Mouse (Mus musculus) T-cell, adult 2 months (primary cell): Measurements from ENCODE around the gene Zranb1.

Experiments
- DNase-seq: peaks from one replicate; pipeline ENCODE4 v3.0.0; 2022; ENCODE audit warnings: low spot score

Zranb1 gene

DNA sequence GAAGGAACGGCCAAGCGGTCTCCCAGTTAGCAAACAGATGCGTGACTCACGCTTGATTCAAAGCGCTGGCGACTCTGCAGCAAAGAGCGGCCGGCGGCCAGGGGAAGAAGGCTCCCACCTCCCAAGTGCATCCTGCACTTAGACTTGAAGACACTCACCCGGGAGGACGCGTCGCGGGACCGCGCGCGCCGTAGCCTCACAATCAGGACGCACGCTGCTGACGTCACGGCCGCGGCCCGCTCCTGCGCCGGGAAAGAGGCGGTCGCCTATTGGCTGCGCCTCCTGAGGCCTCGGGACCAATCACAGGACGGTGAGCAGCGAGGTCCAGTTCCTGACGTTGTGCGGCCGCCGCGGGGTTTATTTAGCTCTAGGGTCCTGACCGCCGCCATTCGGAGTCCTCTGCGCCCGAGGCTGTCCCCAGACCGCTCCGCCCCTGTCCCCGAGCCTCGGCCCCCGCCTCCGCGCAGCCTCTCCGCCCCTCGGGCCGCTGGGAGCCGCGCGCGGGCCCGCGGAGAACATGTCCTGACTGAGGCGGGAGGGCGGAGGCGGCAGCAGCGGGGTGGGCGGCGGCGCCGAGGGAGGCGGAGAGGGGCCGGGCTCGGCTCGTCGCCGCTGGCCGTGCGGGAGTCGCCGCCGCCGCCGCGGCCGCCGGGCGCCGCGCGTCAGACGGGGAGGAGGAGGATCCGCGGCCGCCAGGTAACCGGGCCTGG is at the start of gene Zranb1:
Zranb1 (plus strand) TSS at position 293 of the 710 bp plus-strand sequence.
- peak; percentile 98 for DNase-seq

DNA sequence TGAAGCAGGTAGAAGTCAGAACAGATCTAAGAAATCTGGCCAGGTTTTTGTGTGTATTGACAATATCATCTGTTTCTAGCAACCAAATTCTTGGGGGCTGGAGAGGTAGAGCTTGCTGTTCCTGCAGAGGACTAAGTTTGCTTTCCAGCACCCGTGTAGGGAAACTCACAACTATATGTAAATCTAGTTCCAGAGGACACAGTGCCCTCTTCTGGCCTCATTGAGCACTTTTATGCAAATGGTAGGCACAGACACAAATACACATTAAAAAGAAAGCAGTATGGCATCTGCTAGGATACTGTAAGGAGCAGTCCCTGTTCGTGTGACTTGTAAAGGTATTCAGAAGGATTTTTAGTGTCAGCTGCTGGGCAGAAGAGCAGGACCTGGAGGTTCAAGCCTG is 48.6 kb upstream of the Zranb1 start:
- DNase-seq, result no peak

DNA sequence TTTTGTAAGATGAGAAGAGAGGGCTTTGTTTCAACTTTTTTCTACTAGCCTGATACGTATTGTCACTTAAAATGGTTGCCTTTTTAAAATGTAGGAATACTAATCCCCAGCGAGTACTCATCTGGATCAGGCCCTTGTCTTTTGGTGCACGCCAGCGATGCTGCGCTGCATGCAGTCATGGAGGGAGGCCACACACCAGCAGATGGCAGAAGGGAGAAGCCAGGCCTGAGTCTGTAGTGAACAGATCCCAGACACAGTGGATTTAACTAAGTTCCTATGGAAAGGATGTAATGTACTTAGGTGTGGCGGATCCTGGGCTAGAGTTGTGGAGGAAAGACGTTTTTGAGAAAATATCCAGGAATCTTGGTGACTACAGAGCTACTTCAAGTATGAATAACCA is 46.9 kb upstream of the Zranb1 start:
- no peak for DNase-seq

DNA sequence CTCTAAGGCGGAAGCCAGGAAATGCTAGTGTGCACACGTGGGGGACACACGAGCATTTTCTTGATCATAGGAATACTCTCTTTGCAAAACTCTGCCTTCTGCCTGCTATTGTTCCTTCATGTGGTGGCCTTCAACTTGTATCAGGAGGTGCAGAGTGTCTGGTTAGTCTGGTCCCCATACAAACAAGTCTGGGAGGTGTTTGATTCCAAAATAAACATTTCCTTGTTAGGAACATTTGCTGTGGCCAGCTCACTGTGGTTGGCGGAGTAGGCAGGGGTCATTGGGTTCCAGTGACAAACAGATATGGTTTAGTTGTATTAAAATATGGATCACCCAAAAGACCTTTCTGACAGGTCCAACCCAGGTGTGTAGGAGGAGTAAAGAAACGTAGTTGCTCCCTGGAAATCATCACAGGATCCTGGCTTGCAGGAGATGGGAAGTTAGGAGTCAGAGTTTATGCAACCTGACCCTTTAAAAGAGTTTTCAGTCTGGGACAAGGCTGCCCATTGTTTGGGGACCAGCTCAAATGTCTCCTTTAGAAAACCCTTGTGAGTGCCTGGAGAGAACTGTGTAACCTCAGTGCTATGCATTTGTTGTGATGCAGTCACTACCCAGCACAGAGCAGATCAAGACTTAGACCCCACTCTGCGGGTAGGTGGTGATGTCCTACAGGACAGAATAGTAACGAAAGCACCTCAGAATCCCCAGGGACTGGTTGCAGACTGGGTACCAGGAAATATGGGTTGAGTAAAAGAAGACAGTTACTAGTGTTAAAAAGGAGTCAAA is 43.7 kb upstream of the Zranb1 start:
- no peak for DNase-seq

DNA sequence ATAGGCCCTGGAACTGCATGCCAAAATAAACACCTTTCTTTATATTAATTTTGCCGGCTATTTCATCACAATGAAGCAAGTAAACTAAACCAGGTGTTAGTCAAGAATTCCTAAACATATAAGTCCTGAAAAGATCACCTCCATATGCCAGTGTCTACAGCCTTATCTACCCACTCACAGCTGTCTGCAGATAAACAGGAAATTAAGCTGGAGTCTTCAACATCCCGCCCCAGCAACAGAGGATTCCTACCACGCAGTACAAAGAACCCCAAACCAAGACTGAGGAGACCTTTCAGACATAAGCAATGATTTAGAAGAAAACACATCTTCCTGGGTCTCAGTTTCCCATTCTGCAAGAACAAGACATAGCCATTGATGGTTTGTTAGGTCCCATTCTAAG is 42.9 kb upstream of the Zranb1 start:
- no peak for DNase-seq

DNA sequence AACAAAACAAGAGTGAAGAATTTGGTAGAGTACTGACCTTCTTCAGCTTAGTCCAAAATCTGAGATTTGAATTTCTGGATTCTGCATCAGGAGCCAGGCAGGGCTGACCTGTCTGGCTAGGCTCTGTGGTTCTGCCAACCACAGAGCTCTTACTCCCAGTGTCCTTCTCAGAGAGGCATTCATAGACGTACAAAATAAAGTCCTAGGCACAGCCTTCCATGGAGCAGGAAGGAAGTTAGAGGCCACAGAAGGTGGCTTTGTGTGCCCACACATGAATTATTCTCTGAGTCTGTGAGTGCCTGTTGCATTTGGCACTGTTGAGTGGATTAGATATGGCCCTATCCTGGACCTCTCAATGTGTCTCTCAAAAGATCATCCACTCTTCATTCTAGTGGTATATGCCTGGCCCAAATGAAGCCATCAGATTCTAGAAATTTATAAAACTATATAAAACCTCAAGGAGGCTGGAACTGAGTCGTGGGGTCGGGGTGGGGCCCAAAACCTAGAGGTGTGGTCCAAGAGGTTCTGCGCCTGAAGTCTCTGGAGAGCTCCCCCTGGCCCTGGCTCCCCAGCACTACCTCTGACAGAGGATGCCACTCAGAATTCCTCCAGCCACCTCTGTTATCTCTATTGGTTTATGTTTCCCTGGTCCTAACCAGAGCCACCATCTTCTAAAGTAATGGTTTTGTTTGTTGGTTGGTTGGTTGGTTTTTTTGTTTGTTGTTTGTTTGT is 42.3 kb upstream of the Zranb1 start:
- no peak for DNase-seq

DNA sequence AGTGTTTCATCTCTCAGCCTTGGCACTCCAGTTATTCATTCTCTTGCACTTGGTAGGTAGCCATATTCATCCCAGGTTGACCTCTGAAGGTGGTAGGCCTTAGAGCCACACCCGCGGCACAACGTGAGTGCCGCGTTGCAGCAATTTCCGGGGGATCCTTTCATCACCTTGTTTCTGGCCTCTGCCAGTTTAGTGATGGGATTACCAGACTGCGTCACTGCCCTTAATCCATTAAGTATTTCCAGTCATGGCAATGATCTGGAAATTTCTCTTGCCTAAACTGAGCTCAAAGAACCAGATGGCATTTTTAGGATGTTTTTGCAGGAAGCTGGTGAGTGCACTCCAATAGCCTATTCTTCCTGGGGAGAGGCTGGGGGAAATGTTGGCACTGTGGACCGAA is 41.3 kb upstream of the Zranb1 start:
- no peak for DNase-seq

DNA sequence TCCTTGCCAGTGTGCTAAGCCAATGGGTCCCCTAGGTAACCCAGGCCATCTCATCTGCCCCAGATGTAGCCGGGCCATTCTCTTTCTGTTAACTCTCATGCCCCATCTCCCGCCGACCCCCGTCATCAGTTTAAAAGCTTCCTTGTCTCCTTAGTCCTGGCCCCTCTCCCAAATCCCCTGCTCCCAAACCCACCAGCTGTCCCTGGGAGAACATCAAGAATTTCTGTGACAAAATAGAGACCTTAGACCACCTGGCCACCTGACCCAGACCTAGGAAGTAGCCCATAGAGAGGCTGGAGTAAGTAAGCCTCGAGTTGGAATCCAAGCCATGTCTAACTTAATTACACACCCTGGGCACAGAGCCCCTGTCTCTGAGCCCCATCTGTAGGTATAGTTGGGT is 40.7 kb upstream of the Zranb1 start:
- no peak for DNase-seq

DNA sequence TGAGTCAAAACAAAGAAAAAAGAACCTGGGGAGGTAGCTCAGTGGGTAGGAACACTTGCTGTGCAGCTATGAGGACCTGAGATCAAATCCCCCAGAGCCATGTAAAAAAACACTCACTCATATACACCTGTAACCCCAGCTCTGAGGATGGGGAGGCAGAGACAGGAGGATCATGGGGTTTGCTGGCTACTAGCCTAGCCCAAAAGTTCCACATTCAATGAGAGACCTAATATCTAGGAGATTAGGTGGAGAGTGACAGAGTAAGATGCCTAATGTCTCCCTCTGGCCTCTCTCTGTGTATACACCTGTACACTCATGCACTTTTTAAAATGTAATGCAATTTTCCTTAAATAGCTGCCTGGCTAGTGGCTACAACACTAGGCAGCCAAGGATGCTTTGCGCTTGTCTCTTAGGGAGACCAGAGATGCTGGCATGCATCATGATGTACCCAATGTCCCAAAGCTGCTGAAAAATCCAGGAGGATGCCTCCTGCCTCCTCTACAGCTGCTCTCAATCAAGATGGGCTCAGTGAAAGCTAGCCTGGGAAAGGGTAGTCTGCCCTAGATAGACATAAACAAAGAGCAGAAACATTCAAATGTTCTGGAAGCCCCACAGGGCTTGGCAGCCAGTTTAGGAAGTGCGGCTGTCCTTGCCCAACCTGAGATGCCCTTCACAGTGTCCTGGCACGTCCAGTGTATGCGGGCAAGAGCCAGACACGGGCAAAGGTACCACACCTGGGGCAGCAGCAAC is 39.2 kb upstream of the Zranb1 start:
- DNase-seq, result no peak

DNA sequence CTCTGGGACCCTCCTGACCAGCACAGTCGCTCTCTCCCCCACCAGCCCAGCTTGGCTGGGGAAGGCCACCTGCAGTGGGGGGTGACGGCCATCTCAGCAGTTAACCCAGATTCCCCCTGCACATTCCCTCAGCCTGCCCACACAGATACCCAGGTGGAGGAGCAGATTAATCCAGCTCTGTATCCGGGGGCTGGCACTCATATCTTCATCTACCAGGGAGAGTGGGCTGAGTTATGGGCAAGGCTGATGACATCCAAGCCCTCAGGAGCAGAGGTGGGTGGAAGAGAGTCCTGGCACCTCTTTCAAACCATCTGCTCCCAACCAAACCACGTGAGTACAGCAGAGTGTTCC is 38.7 kb upstream of the Zranb1 start:
- no peak for DNase-seq

DNA sequence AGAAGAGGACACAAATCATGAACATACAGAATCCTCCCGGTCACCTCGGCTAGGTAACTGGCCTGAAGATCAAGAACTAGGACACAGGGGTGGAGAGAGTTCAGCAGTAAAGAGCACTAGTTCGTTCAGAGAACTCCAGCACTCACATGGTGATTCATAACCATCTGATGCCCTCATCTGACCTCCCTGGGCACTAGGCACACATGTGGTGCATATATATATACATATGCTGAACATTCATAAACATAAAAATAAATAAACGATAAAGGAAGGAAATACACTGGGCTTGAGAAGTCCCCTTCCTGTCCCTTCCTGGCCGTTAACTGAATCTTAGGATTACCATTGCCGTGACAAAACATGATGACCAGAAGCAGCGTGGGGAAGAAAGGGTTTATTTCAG is 38.1 kb upstream of the Zranb1 start:
- DNase-seq, result no peak

DNA sequence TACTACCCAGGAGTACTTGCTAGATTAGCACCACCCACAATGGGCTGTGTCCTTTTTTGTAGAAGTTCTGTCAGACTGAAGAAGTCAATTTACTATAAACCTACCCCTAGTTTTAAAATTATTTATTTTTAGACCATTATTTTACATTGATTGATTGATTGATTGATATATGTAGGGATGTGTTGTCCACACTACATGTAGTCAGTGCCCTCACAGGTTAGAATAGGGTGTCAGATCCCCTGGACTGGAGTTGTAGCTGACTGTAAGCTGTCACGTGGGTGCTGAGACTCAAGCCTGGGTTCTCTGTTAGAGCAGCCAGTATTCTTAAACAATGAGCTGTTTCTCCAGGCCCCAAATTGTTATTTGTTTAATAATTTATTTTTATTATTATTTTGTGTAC is 37.6 kb upstream of the Zranb1 start:
- DNase-seq, result no peak

DNA sequence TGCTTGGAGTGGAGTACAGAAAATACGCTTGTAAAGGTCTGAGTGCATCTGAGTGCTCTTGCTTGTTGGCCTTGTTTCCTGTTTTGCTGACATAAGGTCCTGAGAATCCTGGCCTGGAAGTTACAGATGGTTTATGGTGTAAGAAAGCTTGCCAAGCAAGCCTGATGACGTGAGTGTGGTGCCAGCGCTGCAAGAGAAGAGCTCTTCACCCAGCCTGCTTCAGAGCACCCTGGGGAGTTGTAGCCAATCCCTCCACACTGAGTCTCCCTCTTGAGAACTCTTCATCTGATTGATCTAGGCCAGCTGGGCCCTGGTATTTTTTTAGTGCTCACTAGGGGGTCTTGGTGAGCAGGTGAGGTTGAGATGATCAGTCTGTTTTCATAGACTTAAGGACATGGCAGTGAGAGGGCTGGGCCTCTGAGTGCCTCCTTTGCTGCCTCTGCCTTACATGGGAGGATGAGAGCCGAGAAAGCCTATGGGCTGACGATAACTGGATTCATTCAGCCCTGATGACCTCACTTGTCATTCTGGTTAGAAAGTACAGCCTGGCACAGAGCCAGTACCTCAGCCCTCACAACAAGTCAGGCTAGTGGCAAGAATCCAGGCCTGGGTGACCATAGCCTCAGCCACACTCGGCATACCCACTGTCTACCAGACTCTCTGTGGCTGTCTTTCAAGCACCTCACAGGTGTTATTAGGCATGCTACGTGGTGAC is 35.9 kb upstream of the Zranb1 start:
- no peak for DNase-seq

DNA sequence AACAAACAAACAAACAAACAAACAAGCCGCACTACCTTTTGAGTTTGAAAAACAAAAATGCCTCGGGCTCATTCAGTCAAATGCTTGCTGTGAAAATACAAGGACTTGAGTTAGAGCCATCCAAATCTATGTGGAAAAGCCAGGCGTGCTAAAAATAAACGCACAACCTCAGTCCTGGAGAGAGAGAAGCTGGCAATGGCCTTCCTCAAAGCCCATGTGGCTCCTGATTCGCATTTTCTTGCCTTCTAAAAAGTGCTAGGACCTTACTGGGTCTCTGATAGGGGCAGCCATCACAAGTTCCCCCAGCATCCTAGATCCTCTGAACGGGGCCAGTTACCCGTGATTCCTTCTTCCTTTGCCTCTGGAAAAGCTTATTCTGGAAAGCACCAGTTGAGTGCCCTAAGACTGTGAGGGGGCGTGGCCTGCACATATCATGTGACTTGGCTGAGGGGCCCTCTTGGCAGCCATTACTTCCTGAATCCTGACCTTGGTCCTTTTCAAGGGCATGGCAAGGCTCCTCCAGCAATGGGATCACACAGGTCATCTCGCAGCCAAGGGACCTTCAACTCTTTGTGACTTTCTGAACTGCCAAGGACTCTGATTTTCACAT is 34.6 kb upstream of the Zranb1 start:
- no peak for DNase-seq

DNA sequence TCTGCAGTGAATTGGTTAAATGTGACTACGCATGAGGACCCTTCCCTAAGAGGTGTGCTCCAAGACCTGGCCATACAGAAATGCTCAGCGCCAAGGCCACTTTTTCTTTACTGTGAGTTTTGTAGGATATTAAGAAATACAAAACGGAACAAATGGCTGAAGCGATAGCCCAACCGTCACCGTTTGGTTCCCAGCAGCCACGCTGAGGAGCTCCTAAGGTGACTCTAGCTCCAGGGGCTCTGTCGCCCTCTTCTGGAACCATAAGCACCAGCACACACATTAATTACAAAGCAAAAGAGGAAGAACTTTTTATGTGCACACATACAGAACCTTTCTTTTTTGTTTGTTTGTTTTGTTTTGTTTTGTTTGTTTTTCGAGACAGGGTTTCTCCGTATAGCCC is 33.7 kb upstream of the Zranb1 start:
- DNase-seq, result no peak

DNA sequence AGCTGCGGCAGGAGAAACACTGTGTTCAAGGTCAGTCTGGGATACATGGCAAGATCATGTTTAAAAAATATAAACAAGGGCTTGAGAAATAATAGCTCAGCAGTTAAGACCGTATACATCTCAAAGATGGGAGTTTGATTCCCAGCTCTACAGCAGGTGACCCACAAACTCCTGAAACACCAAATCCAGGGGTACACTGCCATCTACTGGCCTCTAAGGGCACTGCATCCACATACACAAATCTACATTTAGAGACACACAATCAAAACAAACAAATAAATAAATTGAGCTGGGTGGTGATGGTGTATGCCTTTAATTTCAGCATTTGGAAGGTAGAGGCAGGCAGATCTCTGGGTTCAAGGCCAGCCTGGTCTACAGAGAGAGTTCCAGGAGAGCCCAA is 32.7 kb upstream of the Zranb1 start:
- DNase-seq, result peak; percentile 55

DNA sequence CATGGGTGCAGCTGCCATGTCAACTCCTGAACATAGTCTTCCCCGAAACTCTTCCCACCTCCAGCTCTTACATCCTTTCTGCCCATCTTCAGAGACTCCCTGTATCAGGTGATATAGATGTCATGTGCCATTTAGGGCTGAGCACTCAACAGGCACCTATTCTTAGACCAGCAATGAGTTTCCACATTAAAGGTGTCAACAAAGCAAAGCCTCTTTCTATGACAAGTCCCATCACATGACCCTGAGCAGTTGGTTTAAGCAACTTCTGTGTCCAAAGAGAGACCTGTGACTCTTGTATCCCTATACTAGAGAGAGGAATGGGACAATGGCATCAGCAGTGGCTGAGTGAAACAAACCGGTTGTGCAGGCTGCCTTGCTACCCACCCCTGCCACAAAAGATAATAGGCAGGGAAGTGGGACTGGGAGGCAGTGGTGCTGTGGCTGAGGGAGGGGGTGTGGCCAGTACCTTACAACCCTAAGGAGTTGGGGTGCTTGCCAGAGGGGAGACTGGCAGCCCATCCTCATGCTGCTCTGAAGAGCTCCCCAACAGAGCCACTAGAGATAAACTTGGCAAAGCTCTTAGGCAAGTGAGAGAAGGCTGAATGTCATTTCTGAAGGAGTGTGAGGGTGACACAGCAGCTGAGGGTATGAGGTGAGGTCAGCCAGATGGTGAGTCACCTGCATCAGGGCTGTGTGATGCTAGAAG is 30.0 kb upstream of the Zranb1 start:
- no peak for DNase-seq

DNA sequence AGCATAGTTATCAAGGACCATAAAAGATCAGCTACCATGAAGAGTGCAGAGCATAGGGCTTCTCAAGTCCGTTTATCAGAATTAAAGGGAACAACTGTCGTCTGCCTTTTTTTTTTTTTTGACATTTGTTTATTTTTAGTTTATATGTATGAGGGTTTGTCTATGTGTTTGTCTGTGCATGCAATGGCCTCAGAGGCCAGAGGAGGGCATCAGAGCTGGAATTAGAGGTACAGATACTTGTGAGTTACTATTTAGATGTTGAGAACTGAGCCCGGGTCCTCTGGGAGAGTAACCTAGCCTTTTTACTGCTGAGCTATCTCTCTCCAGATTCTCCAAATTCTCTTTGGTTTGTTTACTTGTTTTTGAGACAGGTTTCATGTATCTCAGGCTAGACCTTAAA is 27.1 kb upstream of the Zranb1 start:
- DNase-seq, result no peak

DNA sequence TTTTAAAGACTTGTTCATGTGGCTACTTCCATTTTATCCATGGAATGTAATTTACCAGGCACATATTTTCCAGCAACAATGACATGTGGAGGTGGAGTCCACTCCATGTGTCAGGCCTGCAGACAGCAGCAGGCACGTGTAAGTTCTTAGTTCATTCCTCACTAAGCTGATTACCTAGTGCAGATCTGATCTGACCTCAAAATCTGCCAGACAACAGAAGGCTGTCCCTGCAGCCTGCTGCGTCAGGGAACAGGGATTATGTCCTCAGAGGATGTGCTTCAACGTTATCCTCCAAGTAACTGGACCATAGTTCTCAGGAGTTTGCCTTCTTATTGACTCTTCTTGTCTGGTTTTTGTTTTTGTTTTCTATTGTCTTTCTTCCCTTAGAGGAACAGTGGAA is 9.0 kb upstream of the Zranb1 start:
- DNase-seq, result no peak

DNA sequence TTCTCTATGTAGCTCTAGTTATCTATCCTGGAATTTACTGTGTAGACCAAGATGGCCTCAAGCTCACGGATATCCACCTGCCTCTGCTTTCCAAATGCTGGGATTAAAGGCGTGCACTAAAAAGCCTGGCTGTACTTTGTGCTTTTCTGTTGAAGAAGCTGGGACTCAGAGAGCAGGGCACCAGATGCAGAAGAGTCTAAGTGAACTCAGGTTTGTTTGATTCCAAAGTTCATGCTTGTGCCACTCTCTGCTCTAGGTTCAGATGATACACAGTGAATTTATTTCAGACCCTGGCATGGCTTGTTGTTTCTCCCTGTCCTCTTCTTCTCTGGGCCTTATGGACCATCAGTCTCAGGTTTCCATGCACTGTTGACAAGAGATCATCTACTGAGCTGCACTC is 5.7 kb upstream of the Zranb1 start:
- no peak for DNase-seq

DNA sequence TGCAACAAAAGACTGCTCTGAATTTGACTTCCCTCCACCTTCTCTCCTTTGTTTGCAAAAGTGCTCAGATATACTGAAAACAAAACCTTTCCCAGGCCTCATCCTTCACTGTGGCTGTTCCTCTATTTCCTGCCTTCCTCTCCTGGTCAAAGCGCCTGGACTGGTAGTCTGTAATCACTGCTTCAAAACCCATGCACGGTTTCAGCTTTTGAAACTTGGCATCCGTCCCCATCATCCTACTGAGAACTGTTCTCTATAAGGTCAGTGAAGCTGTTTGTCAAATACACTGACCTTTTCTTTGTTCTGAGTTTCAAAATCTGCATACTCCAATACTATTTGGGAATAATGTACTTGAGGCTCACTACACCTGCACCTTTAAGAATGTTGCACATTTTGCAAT is 3.7 kb upstream of the Zranb1 start:
- no peak for DNase-seq
